Mouse (Mus musculus): ENCODE measurements at regions not wholly inside any gene's neighbourhood (a gene's known extent, or its start where the extent isn't known, plus 50 kb on each side); places are given as distances from the start of the nearest gene placed in this dataset.

DNA sequence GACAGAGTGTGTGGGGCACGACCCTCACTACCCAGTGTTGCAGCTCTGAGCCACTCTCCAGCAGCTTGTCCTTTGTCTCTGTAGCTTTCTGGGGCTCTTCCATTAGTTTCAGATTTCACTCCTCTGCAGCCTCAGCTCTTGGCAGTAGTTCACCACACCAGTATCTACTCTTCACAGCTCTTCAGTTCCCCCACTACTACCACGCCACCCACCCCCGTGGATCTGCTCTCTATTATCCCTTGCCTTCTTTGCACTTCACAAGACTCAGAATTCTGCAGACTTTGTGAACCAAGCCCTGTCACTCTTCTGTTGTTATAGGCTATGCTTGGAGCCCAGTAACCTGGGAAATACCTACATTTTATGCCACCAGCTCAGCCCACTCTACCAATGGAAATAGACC lies 960.5 kb upstream of the B3galt2 start:
- TF ChIP-seq CTCF (IDR thresholded peaks at IDR 0.05; ENCODE audit: low read depth) (no peak), EP300 (optimal IDR thresholded peaks at IDR 0.05) (no peak)
- no peak for ATAC-seq (ENCODE audit: low FRiP score, low TSS enrichment)

DNA sequence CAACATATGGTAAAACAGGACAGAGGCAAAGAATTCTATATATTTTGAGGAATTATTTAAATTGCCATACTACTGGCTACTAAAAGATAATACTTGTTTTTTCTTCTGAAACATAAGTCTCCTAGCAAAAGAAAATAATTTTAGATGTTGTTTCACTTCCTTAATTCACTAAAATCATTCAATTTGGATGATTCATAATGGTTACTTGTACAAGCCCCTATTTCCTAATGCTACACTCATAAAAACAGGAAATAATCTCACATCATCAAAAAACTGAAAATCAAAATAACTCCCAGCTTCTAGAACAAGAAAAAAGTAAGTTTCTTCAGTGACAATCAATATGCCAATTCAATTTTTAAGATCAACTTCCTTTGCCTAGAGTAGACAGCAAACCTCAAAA lies 951.6 kb upstream of the B3galt2 start:
- H3K4me1 ChIP-seq (replicated peaks; ENCODE audit: control insufficient read depth, insufficient read depth), result no peaks in the 10 kb centered on the region
- H3K36me3 ChIP-seq (ENCODE audit: control insufficient read depth, insufficient read depth, low read length), result no peaks in the 10 kb centered on the region
- DNase-seq (ENCODE audit: low spot score), result no peak
- H3K27ac ChIP-seq (replicated peaks), result no peak overlapping the region
- H3K4me3 ChIP-seq (ENCODE audit: low read depth, low read length), result no peak overlapping the region
- ATAC-seq (ENCODE audit: low FRiP score, low TSS enrichment), result no peak
- H3K9ac ChIP-seq (ENCODE audit: low read length), result no peak overlapping the region
- TF ChIP-seq CTCF (IDR thresholded peaks at IDR 0.05; ENCODE audit: low read depth) (no peak), EP300 (optimal IDR thresholded peaks at IDR 0.05) (no peak)
- no peak overlapping the region for H3K4me2 ChIP-seq (replicated peaks; ENCODE audit: low read depth)
- no peaks in the 10 kb centered on the region for H3K27me3 ChIP-seq (ENCODE audit: control insufficient read depth, insufficient read depth, low read length)
- H3K9me3 ChIP-seq (ENCODE audit: control insufficient read depth, low read length), result no peaks in the 10 kb centered on the region

More for the DNA sequence above, 960.5 kb upstream of the B3galt2 start:
- Histone ChIP-seq H3K9ac (ENCODE audit: low read length) (no peak overlapping the region), H3K4me1 (replicated peaks; ENCODE audit: control insufficient read depth, insufficient read depth) (no peaks in the 10 kb centered on the region), H3K27ac (replicated peaks) (no peak overlapping the region), H3K36me3 (ENCODE audit: control insufficient read depth, insufficient read depth, low read length) (no peaks in the 10 kb centered on the region), H3K9me3 (ENCODE audit: control insufficient read depth, low read length) (no peaks in the 10 kb centered on the region), H3K27me3 (ENCODE audit: control insufficient read depth, insufficient read depth, low read length) (no peaks in the 10 kb centered on the region), H3K4me3 (ENCODE audit: low read depth, low read length) (no peak overlapping the region), H3K4me2 (replicated peaks; ENCODE audit: low read depth) (no peak overlapping the region)
- DNase-seq (ENCODE audit: low spot score), result no peak
- WGBS, result 63% methylated on average over 3 of the region's 3 CpGs

DNA sequence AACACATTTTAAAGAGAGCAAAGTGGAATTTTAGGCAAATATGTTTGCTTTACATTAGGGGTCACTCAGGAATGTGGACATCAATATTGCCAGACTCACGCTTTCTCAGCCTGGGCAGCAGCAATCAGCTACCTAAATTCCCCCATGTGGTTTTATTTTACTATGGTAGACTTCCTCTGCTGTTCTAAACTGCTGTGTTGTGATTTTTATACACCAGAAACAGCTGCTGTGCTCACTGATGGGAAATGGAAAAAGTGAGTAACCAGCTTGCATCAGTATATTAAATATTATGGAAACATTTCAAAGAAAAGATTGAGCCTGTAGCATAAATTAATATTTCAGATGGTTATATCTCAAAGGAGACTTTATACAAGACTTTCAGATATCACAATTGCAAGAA lies 945.3 kb upstream of the B3galt2 start:
- Histone ChIP-seq H3K9ac (ENCODE audit: low read length) (no peak overlapping the region), H3K9me3 (ENCODE audit: control insufficient read depth, low read length) (no peaks in the 10 kb centered on the region), H3K4me3 (ENCODE audit: low read depth, low read length) (no peak overlapping the region), H3K4me1 (replicated peaks; ENCODE audit: control insufficient read depth, insufficient read depth) (no peaks in the 10 kb centered on the region), H3K4me2 (replicated peaks; ENCODE audit: low read depth) (no peak overlapping the region), H3K27me3 (ENCODE audit: control insufficient read depth, insufficient read depth, low read length) (no peaks in the 10 kb centered on the region), H3K27ac (replicated peaks) (no peak overlapping the region), H3K36me3 (ENCODE audit: control insufficient read depth, insufficient read depth, low read length) (no peaks in the 10 kb centered on the region)
- WGBS, result 53% methylated on average over 1 of the region's 1 CpGs
- DNase-seq (ENCODE audit: low spot score) (no peak), ATAC-seq (ENCODE audit: low FRiP score, low TSS enrichment) (no peak)
- TF ChIP-seq EP300 (optimal IDR thresholded peaks at IDR 0.05) (no peak), CTCF (IDR thresholded peaks at IDR 0.05; ENCODE audit: low read depth) (no peak)

DNA sequence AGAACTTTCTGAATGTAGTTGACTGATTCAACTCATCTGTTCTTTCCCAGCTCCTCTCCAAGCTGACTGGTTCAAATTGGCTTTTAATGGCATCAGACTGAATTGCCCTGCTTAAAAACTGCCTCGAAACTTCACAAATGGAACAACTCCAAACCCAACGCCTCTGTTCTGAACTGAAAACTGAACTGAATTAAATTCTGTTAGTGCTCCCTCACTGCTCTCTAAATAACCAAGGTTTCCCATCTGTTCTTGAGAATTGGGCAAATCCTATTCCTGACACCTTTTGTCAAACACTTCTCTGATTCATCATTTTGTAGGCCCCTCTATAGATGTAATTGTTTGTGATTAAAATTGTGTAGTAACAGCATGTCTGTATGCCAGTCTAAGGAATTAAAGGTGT lies 932.2 kb upstream of the B3galt2 start:
- TF ChIP-seq EP300 (optimal IDR thresholded peaks at IDR 0.05) (no peak), CTCF (IDR thresholded peaks at IDR 0.05; ENCODE audit: low read depth) (no peak)
- no peaks in the 10 kb centered on the region for H3K27me3 ChIP-seq (ENCODE audit: control insufficient read depth, insufficient read depth, low read length)
- 80% methylated on average over 2 of the region's 2 CpGs for WGBS

DNA sequence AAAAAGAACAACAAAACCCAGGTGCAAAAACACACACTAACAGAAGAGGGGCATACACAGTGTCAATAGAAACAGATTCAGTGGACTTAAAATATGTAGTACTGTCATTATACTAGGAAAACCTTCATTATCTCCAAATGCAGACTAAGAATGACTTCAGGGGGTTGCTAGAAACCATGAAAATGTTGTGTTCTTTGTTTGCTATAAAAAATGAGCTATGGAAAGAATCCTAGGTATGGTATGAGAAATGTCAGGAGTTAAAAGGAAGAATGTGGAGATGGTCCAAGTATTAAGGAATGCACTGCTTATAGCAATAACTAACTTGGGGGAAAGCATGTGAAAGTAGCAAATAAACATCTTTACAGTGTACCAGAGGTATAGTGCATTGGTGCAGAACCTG lies 910.2 kb upstream of the B3galt2 start:
- Histone ChIP-seq H3K9ac (ENCODE audit: low read length) (no peak overlapping the region), H3K4me2 (replicated peaks; ENCODE audit: low read depth) (no peak overlapping the region), H3K4me1 (replicated peaks; ENCODE audit: control insufficient read depth, insufficient read depth) (no peaks in the 10 kb centered on the region), H3K27me3 (ENCODE audit: control insufficient read depth, insufficient read depth, low read length) (no peaks in the 10 kb centered on the region), H3K9me3 (ENCODE audit: control insufficient read depth, low read length) (no peaks in the 10 kb centered on the region), H3K36me3 (ENCODE audit: control insufficient read depth, insufficient read depth, low read length) (no peaks in the 10 kb centered on the region), H3K4me3 (ENCODE audit: low read depth, low read length) (no peak overlapping the region), H3K27ac (replicated peaks) (no peak overlapping the region)
- no peak for DNase-seq (ENCODE audit: low spot score)
- ATAC-seq (ENCODE audit: low FRiP score, low TSS enrichment), result no peak
- no peak for TF ChIP-seq CTCF (IDR thresholded peaks at IDR 0.05; ENCODE audit: low read depth)
- TF ChIP-seq EP300 (optimal IDR thresholded peaks at IDR 0.05), result no peak

More for the DNA sequence above, 932.2 kb upstream of the B3galt2 start:
- Histone ChIP-seq H3K9me3 (ENCODE audit: control insufficient read depth, low read length) (no peaks in the 10 kb centered on the region), H3K4me3 (ENCODE audit: low read depth, low read length) (no peak overlapping the region), H3K4me1 (replicated peaks; ENCODE audit: control insufficient read depth, insufficient read depth) (no peaks in the 10 kb centered on the region), H3K4me2 (replicated peaks; ENCODE audit: low read depth) (no peak overlapping the region), H3K36me3 (ENCODE audit: control insufficient read depth, insufficient read depth, low read length) (no peaks in the 10 kb centered on the region), H3K9ac (ENCODE audit: low read length) (no peak overlapping the region), H3K27ac (replicated peaks) (no peak overlapping the region)
- ATAC-seq (ENCODE audit: low FRiP score, low TSS enrichment) (no peak), DNase-seq (ENCODE audit: low spot score) (no peak)

DNA sequence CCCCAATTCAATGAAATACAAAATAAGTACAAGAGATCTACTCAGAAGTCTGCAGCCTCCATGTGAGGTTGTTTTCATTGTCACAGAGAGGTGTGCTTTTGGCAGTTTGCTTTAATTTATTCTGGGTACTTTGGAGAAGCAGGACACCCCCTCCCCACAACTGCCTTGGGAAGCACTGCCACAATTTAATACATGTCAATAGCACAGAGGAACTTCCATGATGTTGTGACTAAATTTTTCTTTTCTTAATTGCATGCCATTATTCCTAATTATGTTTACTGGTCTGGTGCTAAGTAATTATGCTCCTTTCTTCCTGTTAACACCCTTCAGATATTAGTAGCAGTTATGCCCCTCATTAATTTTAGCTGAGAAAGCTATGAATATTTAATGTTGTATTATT lies 906.4 kb upstream of the B3galt2 start:
- Histone ChIP-seq H3K27ac (replicated peaks) (no peak overlapping the region), H3K4me3 (ENCODE audit: low read depth, low read length) (no peak overlapping the region), H3K36me3 (ENCODE audit: control insufficient read depth, insufficient read depth, low read length) (no peaks in the 10 kb centered on the region), H3K27me3 (ENCODE audit: control insufficient read depth, insufficient read depth, low read length) (no peaks in the 10 kb centered on the region), H3K9ac (ENCODE audit: low read length) (no peak overlapping the region), H3K4me2 (replicated peaks; ENCODE audit: low read depth) (no peak overlapping the region), H3K9me3 (ENCODE audit: control insufficient read depth, low read length) (no peaks in the 10 kb centered on the region), H3K4me1 (replicated peaks; ENCODE audit: control insufficient read depth, insufficient read depth) (no peaks in the 10 kb centered on the region)
- TF ChIP-seq EP300 (optimal IDR thresholded peaks at IDR 0.05), result no peak
- no peak for TF ChIP-seq CTCF (IDR thresholded peaks at IDR 0.05; ENCODE audit: low read depth)
- DNase-seq (ENCODE audit: low spot score) (no peak), ATAC-seq (ENCODE audit: low FRiP score, low TSS enrichment) (no peak)

Data from stomach, postnatal 0 days (tissue).